Mouse (Mus musculus): Measurements from ENCODE around the gene Naaladl1.

- TF ChIP-seq TCF12 (IDR thresholded peaks at IDR 0.05; ENCODE audit: insufficient read depth, poor library complexity, severe bottlenecking) (no peak), MAX (IDR thresholded peaks at IDR 0.05; ENCODE audit: low read depth) (no peak), POLR2A (IDR thresholded peaks at IDR 0.05; ENCODE audit: insufficient read length, low read depth) (no peak), CEBPB (IDR thresholded peaks at IDR 0.05; ENCODE audit: insufficient read depth, poor library complexity, severe bottlenecking) (no peak), POLR2AphosphoS2 (IDR thresholded peaks at IDR 0.05; ENCODE audit: insufficient read length, low read depth) (no peak), USF1 (IDR thresholded peaks at IDR 0.05; ENCODE audit: low read depth) (no peak)
These were observed 7.5 kb downstream of the Naaladl1 start for GRCm38 (mm10) chr19:6113116-6113515.
